In the genomic region with DNA sequence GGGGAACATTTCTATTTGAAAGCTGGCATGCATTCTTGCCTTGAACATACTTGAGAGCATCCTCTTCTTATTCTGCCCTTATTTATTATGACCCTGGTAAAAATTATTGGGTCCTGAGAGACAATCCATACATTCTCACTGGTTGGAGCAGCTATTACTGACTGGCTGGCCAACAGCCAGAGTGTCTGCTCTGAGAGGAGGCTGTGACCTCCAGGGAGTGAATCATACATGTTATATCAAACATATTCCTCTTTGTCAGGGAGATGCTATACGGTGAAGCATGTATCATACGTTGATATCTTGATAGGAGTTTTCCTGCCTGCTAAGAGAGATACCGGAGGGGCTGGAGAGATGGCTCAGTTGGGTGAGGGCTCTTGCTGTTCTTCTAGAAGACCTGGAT, we compare ENCODE assay signal across 21 mouse cellular contexts.
A peak's percentile ranks its signal among the peaks of the same experiment; 100 is the strongest.
DNase-seq lines count a peak whose midpoint lies in the region; ATAC-seq lines count a peak whose summit lies in the region.
"Had no signal": no experiment of that assay in that cellular context is flagged by ENCODE, and none has a peak within 500 bp of the region (broad histone marks: within the 10 kb centered on the region; RNA-seq: fewer than 3 reads in every experiment).

No protein-coding gene starts in this region.

- no peak for ATAC-seq in midbrain, embryonic 16.5 days
- ATAC-seq: activated CD4-positive, CD25-positive, alpha-beta regulatory T cell, adult 4 months; forebrain, embryonic 15.5 days; hindbrain, postnatal 0 days had no signal

- H3K4me1 ChIP-seq in heart, embryonic 10.5 days = peaks cover 42% of the 10 kb centered on the region
- no peaks in the 10 kb centered on the region for H3K4me1 ChIP-seq in midbrain, embryonic 16.5 days (ENCODE audit: control insufficient read depth, insufficient read depth, low read length)
- H3K4me1 ChIP-seq: forebrain, embryonic 15.5 days; hindbrain, embryonic 13.5 days had no signal

- H3K36me3 ChIP-seq in heart, embryonic 10.5 days = peaks cover 14% of the 10 kb centered on the region
- H3K36me3 ChIP-seq in midbrain, embryonic 16.5 days (ENCODE audit: control insufficient read depth, insufficient read depth, low read length) = no peaks in the 10 kb centered on the region
- H3K36me3 ChIP-seq: embryonic facial prominence, embryonic 12.5 days; forebrain, embryonic 15.5 days; hindbrain, embryonic 13.5 days had no signal

- H3K27me3 ChIP-seq in heart, embryonic 10.5 days (ENCODE audit: insufficient read depth, poor library complexity, severe bottlenecking) = no peaks in the 10 kb centered on the region
- no peaks in the 10 kb centered on the region for H3K27me3 ChIP-seq in midbrain, embryonic 16.5 days (ENCODE audit: control insufficient read depth, insufficient read depth, low read depth, low read length)
- H3K27me3 ChIP-seq: CH12.LX; embryonic facial prominence, embryonic 12.5 days; forebrain, embryonic 15.5 days; heart, embryonic 12.5 days; hindbrain, embryonic 13.5 days had no signal

- H3K27ac ChIP-seq in heart, embryonic 10.5 days = 0 out of 2 replicates have a peak overlapping the region, but pooled peaks have one; percentile 22
- H3K27ac ChIP-seq in midbrain, embryonic 16.5 days (ENCODE audit: low read length) = no peak overlapping the region
- H3K27ac ChIP-seq: embryonic facial prominence, embryonic 12.5 days; forebrain, embryonic 15.5 days; hindbrain, embryonic 13.5 days; hindbrain, postnatal 0 days had no signal

- DNase-seq in adrenal gland, postnatal 14 days = peak; percentile 52
- no peak for DNase-seq in adrenal gland, postnatal 4 days (ENCODE audit: low spot score in 2 of 2)
- no peak for DNase-seq in heart, embryonic 10.5 days (ENCODE audit: low spot score)
- no peak for DNase-seq in heart, adult 18-20 months
- DNase-seq in 3T3-L1 (ENCODE audit: low read depth, low spot score) (peak; percentile 62), NIH3T3 (ENCODE audit: low read depth) (peak; percentile 49)
- DNase-seq: cerebellum, adult 11-12 months; cerebellum, adult 9-10 months; cerebellum, postnatal 25 days; gastrocnemius, postnatal 10 days; heart, postnatal 10 days; kidney, adult 11 months; kidney, adult 9 months had no signal

- no peak overlapping the region for H3K9ac ChIP-seq in midbrain, embryonic 16.5 days (ENCODE audit: low read depth, low read length)
- H3K9ac ChIP-seq: embryonic facial prominence, embryonic 12.5 days; forebrain, embryonic 15.5 days; heart, embryonic 12.5 days; hindbrain, embryonic 13.5 days had no signal

- H3K4me2 ChIP-seq in midbrain, embryonic 16.5 days (ENCODE audit: low read length) = no peak overlapping the region
- H3K4me2 ChIP-seq: embryonic facial prominence, embryonic 12.5 days; forebrain, embryonic 15.5 days; heart, embryonic 12.5 days; hindbrain, embryonic 13.5 days had no signal

- 74% methylated on average over 3 of the region's 3 CpGs for WGBS in heart, embryonic 10.5 days
- 93% methylated on average over 3 of the region's 3 CpGs for WGBS in midbrain, embryonic 16.5 days

- H3K9me3 ChIP-seq in heart, embryonic 10.5 days = no peaks in the 10 kb centered on the region
- no peaks in the 10 kb centered on the region for H3K9me3 ChIP-seq in midbrain, embryonic 16.5 days (replicated peaks; ENCODE audit: control insufficient read depth, low read length, poor library complexity, severe bottlenecking)
- H3K9me3 ChIP-seq: embryonic facial prominence, embryonic 12.5 days; forebrain, embryonic 15.5 days; heart, embryonic 12.5 days; hindbrain, embryonic 13.5 days had no signal

- H3K4me3 ChIP-seq in heart, embryonic 10.5 days = no peak overlapping the region
- no peak overlapping the region for H3K4me3 ChIP-seq in midbrain, embryonic 16.5 days (ENCODE audit: low read depth, low read length)
- H3K4me3 ChIP-seq: embryonic facial prominence, embryonic 12.5 days; forebrain, embryonic 15.5 days; heart, embryonic 12.5 days; hindbrain, embryonic 13.5 days had no signal

Comparison
In these comparisons a context has a peak if more than half of its experiments do, and no peak if none do; other contexts are left out.
1. DNase-seq: peak in adrenal gland, postnatal 14 days (single experiment), 3T3-L1 (single experiment) and NIH3T3 (single experiment); none in adrenal gland, postnatal 4 days (0 of 2), heart, embryonic 10.5 days (single experiment) and heart, adult 18-20 months (0 of 2).